Mouse (Mus musculus) forebrain, embryonic 14.5 days (tissue): ENCODE results near the gene Olfml1. TPM values are rescaled to one million over a fixed set of nuclear protein-coding genes. Genes with fewer than 3 reads are reported as not detected.
A peak's percentile ranks its signal among the peaks of the same experiment; 100 is the strongest.

Experiments used
- ATAC-seq: fragments of 200-750 bp; cut with Nextera tagmentation; 2 replicates; pipeline ENCODE4 v1.8.0; 2017; ENCODE audit warnings: mild to moderate bottlenecking, moderate library complexity
- DNase-seq: peaks from one replicate; pipeline ENCODE4 v3.0.0-alpha.2; 2015; ENCODE audit warnings: low spot score
- H3K27ac ChIP-seq: fragments of 300-500 bp; sonication (generic); 2 replicates; pipeline ENCODE4 v1.5.1; 2014; ENCODE audit warnings: low read depth, mild to moderate bottlenecking, control low read depth, low read length, moderate library complexity
- H3K27me3 ChIP-seq: fragments of 300-500 bp; sonication (generic); replicated peaks from 2 replicates; pipeline ENCODE4 v1.6.1; 2014; ENCODE audit warnings: low read length, control low read depth, mixed read lengths; ENCODE audit not compliant: control insufficient read depth, insufficient read depth
- H3K36me3 ChIP-seq: fragments of 300-500 bp; sonication (generic); 2 replicates; pipeline ENCODE4 v1.6.1; 2014; ENCODE audit warnings: low read length, control low read depth; ENCODE audit not compliant: control insufficient read depth, insufficient read depth
- H3K4me1 ChIP-seq: fragments of 300-500 bp; sonication (generic); 2 replicates; pipeline ENCODE4 v1.6.1; 2014; ENCODE audit warnings: antibody characterized with exemption, low read length, control low read depth; ENCODE audit not compliant: control insufficient read depth, insufficient read depth
- H3K4me2 ChIP-seq: fragments of 300-500 bp; sonication (generic); 2 replicates; pipeline ENCODE4 v1.6.1; 2014; ENCODE audit warnings: mild to moderate bottlenecking, control low read depth, low read length
- H3K4me3 ChIP-seq: fragments of 300-500 bp; sonication (generic); 2 replicates; pipeline ENCODE4 v1.5.1; 2014; ENCODE audit warnings: low read depth, low read length, control low read depth
- H3K9ac ChIP-seq: fragments of 300-500 bp; sonication (generic); 2 replicates; pipeline ENCODE4 v1.6.1; 2014; ENCODE audit warnings: mild to moderate bottlenecking, low read length, control low read depth, moderate library complexity
- H3K9me3 ChIP-seq: fragments of 300-500 bp; sonication (generic); replicated peaks from 2 replicates; pipeline ENCODE4 v1.6.1; 2016; ENCODE audit warnings: low read length, control low read depth, mixed read lengths; ENCODE audit not compliant: control insufficient read depth
- WGBS: fragments of 180-500 bp; shearing (Covaris S2); extraction: QIAGEN DNeasy Blood & Tissue Kit; methylation state at CpG from one replicate; pipeline ENCODE4 v1.1.7; 2014; 5-methylcytosine and 5-hydroxymethylcytosine counted together
- polyA plus RNA-seq: library from polyadenylated mRNA; unstranded; fragments of >200 nt; fragmentation: Nextera tagmentation; extraction: Ambion mirVana; gene quantifications from 2 replicates; pipeline ENCODE4 v1.2.1, GENCODE M21; 2014

Gene Olfml1
- polyA plus RNA-seq, result 3.5 and 4.1 TPM in 2 replicates

DNA sequence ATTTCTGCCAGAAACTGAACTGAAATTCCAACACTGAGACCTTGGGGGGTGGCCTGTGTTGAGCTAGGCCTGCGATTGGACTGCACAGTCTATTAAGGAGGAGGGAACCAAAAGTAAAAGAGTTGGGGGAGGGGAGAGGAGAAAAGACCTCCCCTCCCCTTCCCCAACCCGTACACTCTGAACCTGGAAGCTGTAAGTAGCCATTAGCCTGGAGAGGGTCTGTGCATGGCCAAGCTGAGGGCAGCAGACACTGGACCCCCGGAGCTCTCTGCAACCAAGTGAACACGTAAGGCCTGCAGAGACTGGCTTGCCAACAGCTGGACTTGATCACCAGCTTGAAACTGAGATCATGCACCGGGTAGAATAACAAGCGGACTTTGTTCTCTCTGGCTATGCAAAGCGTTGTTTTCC is at the start of gene Olfml1:
TSS of gene Olfml1 (plus strand) at position 186 of the 411 bp plus-strand sequence.
- WGBS, result 58% methylated on average over 7 of the region's 7 CpGs
- H3K4me1 ChIP-seq, result no peaks in the 10 kb centered on the region
- no peak for ATAC-seq

DNA sequence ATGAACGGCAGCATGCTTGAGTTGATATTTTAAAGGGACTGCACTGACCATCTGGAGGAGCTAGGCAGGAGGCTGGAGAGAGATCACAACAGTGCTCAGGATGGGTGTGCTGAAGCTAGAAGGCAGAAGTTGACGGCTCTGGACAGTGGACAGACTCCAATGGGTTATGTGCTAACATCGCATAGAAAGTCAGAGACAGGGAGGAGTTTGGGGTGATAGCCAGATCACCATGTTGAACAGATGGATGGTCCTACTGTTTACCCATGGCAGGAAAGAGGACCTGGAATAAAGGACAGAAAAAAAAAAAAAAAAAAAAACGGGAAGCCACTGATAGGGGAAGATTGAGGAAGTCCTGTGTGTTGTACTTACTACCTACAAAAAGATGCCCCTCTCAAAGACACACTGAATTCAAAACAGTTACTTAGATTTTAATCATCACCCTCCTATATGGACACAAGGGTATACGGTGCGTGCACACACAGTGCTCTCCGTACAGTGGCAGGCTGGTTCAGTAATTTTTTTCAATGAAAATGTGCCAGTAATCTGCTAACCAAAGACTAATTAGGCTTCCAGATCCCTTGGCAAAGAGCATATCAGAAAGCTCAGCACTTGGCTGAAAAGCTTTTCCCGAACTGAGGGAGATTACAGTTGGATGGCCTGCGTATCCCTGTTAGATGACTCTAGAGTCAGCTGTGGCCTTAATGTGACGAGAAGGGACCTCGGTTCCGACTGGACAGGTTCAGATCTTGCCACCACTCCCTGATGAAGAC is 47.8 kb upstream of the Olfml1 start:
- 65% methylated on average over 12 of the region's 12 CpGs for WGBS
- H3K4me3 ChIP-seq, result no peak overlapping the region
- no peaks in the 10 kb centered on the region for H3K36me3 ChIP-seq
- no peaks in the 10 kb centered on the region for H3K9me3 ChIP-seq
- H3K27me3 ChIP-seq, result no peaks in the 10 kb centered on the region
- no peak overlapping the region for H3K9ac ChIP-seq
- no peak overlapping the region for H3K4me2 ChIP-seq
- ATAC-seq (peak; percentile 21; the same call in 1 of the 2 replicates), DNase-seq (peak; percentile 52)
- H3K4me1 ChIP-seq, result peaks cover 13% of the 10 kb centered on the region
- H3K27ac ChIP-seq, result no peak overlapping the region

More for the DNA sequence above, at the start of gene Olfml1:
- H3K36me3 ChIP-seq, result no peaks in the 10 kb centered on the region
- no peaks in the 10 kb centered on the region for H3K9me3 ChIP-seq
- no peak within 1 kb of the TSS for H3K4me3 ChIP-seq
- peak; percentile 7 for DNase-seq
- H3K4me2 ChIP-seq, result no peak within 1 kb of the TSS
- no peak within 1 kb of the TSS for H3K27ac ChIP-seq
- H3K27me3 ChIP-seq, result no peaks in the 10 kb centered on the region
- no peak within 1 kb of the TSS for H3K9ac ChIP-seq

DNA sequence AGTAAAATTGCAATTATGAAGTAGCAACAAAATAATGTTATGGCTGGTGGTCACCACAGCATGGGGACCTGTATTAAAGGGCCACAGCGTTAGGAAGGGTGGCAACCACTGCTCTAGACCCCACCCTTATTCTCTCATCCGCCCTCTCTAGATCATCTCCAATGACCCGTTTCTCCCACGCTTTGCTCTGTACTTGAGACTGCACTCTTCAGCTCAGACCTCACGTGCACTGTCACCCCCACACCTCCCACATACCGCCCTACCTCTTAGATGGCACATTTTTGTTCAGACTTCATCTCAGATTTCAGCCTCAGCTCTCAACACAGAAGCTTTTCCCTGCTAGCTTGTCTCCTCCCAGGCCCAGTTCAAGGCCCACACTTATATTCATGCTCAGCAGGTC is 45.8 kb upstream of the Olfml1 start:
- no peak for ATAC-seq
- Histone ChIP-seq H3K4me3 (no peak overlapping the region), H3K4me2 (no peak overlapping the region), H3K27me3 (no peaks in the 10 kb centered on the region), H3K9ac (no peak overlapping the region), H3K9me3 (no peaks in the 10 kb centered on the region), H3K27ac (no peak overlapping the region), H3K4me1 (peaks cover 8% of the 10 kb centered on the region), H3K36me3 (no peaks in the 10 kb centered on the region)
- no peak for DNase-seq
- WGBS, result 88% methylated on average over 6 of the region's 6 CpGs

DNA sequence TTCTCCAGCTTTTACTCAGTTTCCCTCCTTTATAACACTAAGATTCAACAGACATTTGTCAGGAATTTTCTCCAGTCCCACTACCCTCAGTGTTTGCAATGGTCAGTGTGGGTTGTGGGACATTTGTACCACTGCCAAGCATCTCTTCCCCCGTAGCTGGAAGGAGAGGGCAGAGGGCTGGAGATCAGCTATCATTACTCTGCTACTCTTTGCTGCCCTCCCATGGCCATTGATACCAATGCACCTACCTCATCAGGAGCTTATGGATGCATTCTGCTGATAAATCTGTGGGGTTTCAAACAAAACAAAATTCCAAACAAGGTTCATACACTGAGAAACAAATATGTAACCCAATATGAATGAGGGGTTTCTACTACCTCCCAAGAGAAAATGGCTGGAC is 40.9 kb upstream of the Olfml1 start:
- Histone ChIP-seq H3K4me1 (no peaks in the 10 kb centered on the region), H3K27ac (no peak overlapping the region), H3K9me3 (no peaks in the 10 kb centered on the region), H3K4me2 (no peak overlapping the region), H3K27me3 (no peaks in the 10 kb centered on the region), H3K36me3 (no peaks in the 10 kb centered on the region), H3K9ac (no peak overlapping the region), H3K4me3 (no peak overlapping the region)
- ATAC-seq (peak; percentile 58; the same call in 1 of the 2 replicates), DNase-seq (peak; percentile 69)
- WGBS, result 20% methylated on average over 1 of the region's 1 CpGs

GRCm38 (mm10) chr7:107528169-107528772 is 39.0 kb upstream of the Olfml1 start:
- H3K4me2 ChIP-seq, result no peak overlapping the region
- H3K27ac ChIP-seq, result no peak overlapping the region
- no peaks in the 10 kb centered on the region for H3K27me3 ChIP-seq
- H3K4me1 ChIP-seq, result no peaks in the 10 kb centered on the region
- 67% methylated on average over 3 of the region's 3 CpGs for WGBS
- H3K9ac ChIP-seq, result no peak overlapping the region
- H3K4me3 ChIP-seq, result no peak overlapping the region
- no peaks in the 10 kb centered on the region for H3K9me3 ChIP-seq
- H3K36me3 ChIP-seq, result no peaks in the 10 kb centered on the region
- ATAC-seq (peak; percentile 54), DNase-seq (peak; percentile 46)

DNA sequence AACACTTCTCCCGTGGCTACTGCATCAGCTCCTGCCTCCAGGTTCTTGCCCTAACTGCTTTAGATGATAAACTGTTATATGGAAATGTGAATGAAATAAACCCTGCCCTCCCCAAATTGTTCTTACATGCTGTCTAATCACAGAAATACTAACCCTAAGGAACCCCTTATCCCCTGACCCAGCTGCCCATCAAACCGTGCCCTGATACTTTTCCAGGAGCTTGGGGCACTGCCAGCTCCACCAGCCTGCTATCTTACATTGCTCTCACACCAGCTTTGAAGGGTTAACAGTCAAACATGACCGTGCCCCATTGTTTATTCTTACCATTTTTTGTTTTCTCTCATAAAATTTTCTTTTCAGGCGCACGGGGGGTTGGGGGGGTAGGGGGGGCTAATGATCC is 37.9 kb upstream of the Olfml1 start:
- Histone ChIP-seq H3K36me3 (no peaks in the 10 kb centered on the region), H3K9me3 (no peaks in the 10 kb centered on the region), H3K4me2 (no peak overlapping the region), H3K4me1 (no peaks in the 10 kb centered on the region), H3K27ac (no peak overlapping the region), H3K4me3 (no peak overlapping the region), H3K27me3 (no peaks in the 10 kb centered on the region), H3K9ac (no peak overlapping the region)
- WGBS, result 82% methylated on average over 5 of the region's 5 CpGs
- ATAC-seq, result no peak
- no peak for DNase-seq

DNA sequence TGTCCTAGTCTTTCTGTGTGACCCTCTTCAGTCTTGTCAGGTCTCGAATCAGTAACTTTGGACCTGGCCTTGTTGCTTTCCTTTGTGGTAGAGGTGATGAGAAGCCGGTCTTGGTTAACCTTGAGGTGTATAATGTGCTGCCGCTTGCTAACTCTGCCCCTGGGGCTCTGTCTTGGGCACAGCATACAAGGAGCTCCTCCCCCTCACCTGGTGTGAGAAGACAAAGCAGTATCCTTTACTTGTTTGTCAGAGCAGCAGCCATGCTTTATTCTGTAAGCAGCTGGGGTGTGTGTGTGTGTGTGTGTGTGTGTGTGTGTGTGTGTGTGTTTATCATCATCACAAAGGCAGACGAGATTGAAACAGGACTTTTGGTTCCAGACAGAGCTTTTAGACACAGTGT is 31.9 kb upstream of the Olfml1 start:
- DNase-seq (no peak), ATAC-seq (no peak)
- H3K27me3 ChIP-seq, result no peaks in the 10 kb centered on the region
- no peak overlapping the region for H3K9ac ChIP-seq
- WGBS, result 82% methylated on average over 4 of the region's 4 CpGs
- H3K36me3 ChIP-seq, result no peaks in the 10 kb centered on the region
- H3K27ac ChIP-seq, result no peak overlapping the region
- H3K9me3 ChIP-seq, result no peaks in the 10 kb centered on the region
- no peaks in the 10 kb centered on the region for H3K4me1 ChIP-seq
- H3K4me3 ChIP-seq, result no peak overlapping the region
- H3K4me2 ChIP-seq, result no peak overlapping the region

DNA sequence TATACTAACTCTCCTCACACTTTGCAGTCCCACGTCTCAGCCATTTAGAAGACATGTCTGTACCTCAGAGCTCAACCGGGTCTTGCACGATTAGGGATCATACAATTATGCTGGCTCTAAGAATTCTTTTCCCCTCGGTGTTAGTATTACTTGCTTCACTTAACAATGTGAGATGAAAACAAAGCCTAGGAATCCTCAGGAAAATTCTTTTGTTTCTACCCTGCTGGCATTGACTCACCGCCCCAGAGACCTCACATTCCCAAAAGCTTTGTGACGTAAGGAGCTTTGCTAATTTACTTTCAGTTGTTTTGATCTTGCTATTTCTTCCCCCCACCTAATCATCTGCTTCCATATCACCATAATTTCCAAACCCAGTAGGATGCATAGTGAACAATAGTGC is 30.7 kb upstream of the Olfml1 start:
- 27% methylated on average over 6 of the region's 6 CpGs for WGBS
- Histone ChIP-seq H3K9ac (no peak overlapping the region), H3K4me3 (no peak overlapping the region), H3K4me1 (no peaks in the 10 kb centered on the region), H3K4me2 (no peak overlapping the region), H3K27ac (no peak overlapping the region), H3K9me3 (no peaks in the 10 kb centered on the region), H3K36me3 (no peaks in the 10 kb centered on the region), H3K27me3 (no peaks in the 10 kb centered on the region)
- peak; percentile 10 for DNase-seq
- ATAC-seq, result no peak

DNA sequence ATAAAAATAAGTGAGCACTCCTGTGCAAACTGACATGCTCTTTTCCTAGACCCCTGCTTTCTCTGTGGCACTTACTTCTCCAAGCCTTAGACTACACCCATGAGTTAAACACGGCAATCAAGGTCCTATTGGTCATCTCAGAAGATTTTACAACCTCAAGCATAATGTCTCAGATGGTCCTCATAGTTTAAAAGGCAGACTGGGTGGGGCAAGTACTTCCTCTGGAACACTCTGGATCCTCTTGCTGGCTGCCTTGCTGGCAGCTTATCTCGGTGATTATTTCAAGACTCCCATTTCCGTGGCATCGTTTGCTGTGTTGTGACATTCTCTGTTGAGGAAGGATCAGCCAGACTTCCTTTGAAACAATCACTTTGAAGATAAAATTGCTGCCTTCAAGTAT is 27.2 kb upstream of the Olfml1 start:
- DNase-seq (no peak), ATAC-seq (no peak)
- Histone ChIP-seq H3K4me2 (no peak overlapping the region), H3K4me3 (no peak overlapping the region), H3K9me3 (no peaks in the 10 kb centered on the region), H3K27ac (no peak overlapping the region), H3K4me1 (no peaks in the 10 kb centered on the region), H3K27me3 (no peaks in the 10 kb centered on the region), H3K36me3 (no peaks in the 10 kb centered on the region), H3K9ac (no peak overlapping the region)
- 67% methylated on average over 4 of the region's 4 CpGs for WGBS
